Comparison of ENCODE assay signal across 18 mouse cellular contexts in the genomic region with DNA sequence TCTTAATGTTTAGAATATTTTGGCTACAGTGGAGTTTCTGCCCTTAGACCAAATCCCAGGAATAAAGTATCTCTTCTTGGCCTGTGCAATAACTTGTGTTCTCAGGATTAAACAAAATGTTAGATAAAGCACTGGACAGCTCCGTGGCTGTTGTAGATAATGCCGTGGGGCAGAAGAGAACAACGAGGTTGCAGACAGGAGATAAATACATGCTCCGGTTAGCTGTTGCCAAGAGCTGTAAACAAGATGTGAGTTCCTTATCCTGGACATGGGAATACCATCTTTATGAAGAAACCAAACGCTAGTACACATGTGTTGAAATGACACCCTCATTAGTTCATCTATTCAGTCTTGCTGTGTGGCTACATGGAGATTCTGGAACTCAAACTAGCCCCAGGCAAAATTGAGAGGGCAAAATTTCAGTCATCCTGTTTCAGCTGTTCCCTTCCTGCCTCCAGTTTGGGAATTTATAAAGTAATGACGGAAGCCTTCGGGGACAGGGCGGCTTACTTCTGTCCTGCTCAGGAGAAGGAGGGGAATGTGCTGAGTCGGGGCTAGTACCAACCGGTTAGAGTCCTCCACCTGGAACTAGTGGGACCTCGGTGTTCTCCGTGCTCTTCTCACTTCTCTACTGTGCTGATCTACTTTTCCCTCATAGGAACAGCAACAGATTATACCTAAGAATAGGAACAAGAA. TPM values are rescaled to one million over a fixed set of nuclear protein-coding genes. Genes with fewer than 3 reads are reported as not detected.
DNase-seq lines count a peak whose midpoint lies in the region; ATAC-seq and TF ChIP-seq lines count a peak whose summit lies in the region.
"Had no signal": no experiment of that assay in that cellular context is flagged by ENCODE, and none has a peak within 500 bp of the region (broad histone marks: within the 10 kb centered on the region; RNA-seq: fewer than 3 reads in every experiment).

No protein-coding gene starts in this region.

- H3K4me1 ChIP-seq in stomach, embryonic 15.5 days: no peaks in the 10 kb centered on the region
- no peaks in the 10 kb centered on the region for H3K4me1 ChIP-seq in stomach, postnatal 0 days (replicated peaks; ENCODE audit: control insufficient read depth, insufficient read depth)
- H3K4me1 ChIP-seq in liver, embryonic 11.5 days (replicated peaks; ENCODE audit: control insufficient read depth, insufficient read depth, low read length): peaks cover 19% of the 10 kb centered on the region
- H3K4me1 ChIP-seq: embryonic facial prominence, embryonic 13.5 days; limb, embryonic 15.5 days; midbrain, embryonic 10.5 days had no signal

- no peak overlapping the region for H3K27ac ChIP-seq in stomach, embryonic 15.5 days
- H3K27ac ChIP-seq in stomach, postnatal 0 days (replicated peaks): no peak overlapping the region
- H3K27ac ChIP-seq in liver, embryonic 11.5 days (ENCODE audit: low read depth, low read length): peak overlapping the region; percentile 92
- H3K27ac ChIP-seq: embryonic facial prominence, embryonic 13.5 days; limb, embryonic 15.5 days; midbrain, embryonic 10.5 days had no signal

- TF ChIP-seq EP300 in stomach, postnatal 0 days (optimal IDR thresholded peaks at IDR 0.05): no peak

- H3K4me2 ChIP-seq in stomach, embryonic 15.5 days: no peak overlapping the region
- no peak overlapping the region for H3K4me2 ChIP-seq in stomach, postnatal 0 days (replicated peaks; ENCODE audit: low read depth)
- peak overlapping the region; percentile 50 for H3K4me2 ChIP-seq in liver, embryonic 11.5 days
- H3K4me2 ChIP-seq: embryonic facial prominence, embryonic 13.5 days; limb, embryonic 15.5 days had no signal

- no peak overlapping the region for H3K9ac ChIP-seq in stomach, embryonic 15.5 days
- no peak overlapping the region for H3K9ac ChIP-seq in stomach, postnatal 0 days (ENCODE audit: low read length)
- peak overlapping the region; percentile 28 for H3K9ac ChIP-seq in liver, embryonic 11.5 days (ENCODE audit: low read depth, low read length)
- H3K9ac ChIP-seq: embryonic facial prominence, embryonic 13.5 days; limb, embryonic 15.5 days had no signal

- peak; percentile 88; the same call in 1 of the 2 replicates for ATAC-seq in stomach, embryonic 15.5 days (ENCODE audit: insufficient read depth, low FRiP score, low read depth)
- ATAC-seq in stomach, postnatal 0 days (ENCODE audit: low FRiP score, low TSS enrichment): no peak
- ATAC-seq in erythroid progenitor cell, adult 5-6 weeks (replicated peaks; ENCODE audit: low FRiP score, poor library complexity, severe bottlenecking): peak; percentile 80
- ATAC-seq in liver, embryonic 11.5 days (replicated peaks; ENCODE audit: low FRiP score): peak; percentile 93
- ATAC-seq: forebrain, embryonic 16.5 days; inflammation-experienced regulatory T-cells, adult 6 months had no signal

- no peaks in the 10 kb centered on the region for H3K27me3 ChIP-seq in stomach, embryonic 15.5 days (replicated peaks)
- no peaks in the 10 kb centered on the region for H3K27me3 ChIP-seq in stomach, postnatal 0 days (ENCODE audit: control insufficient read depth, insufficient read depth, low read length)
- H3K27me3 ChIP-seq in liver, embryonic 11.5 days (replicated peaks; ENCODE audit: control insufficient read depth, insufficient read depth, low read length): no peaks in the 10 kb centered on the region
- H3K27me3 ChIP-seq: CH12.LX; embryonic facial prominence, embryonic 13.5 days; limb, embryonic 15.5 days had no signal

- no peaks in the 10 kb centered on the region for H3K36me3 ChIP-seq in stomach, embryonic 15.5 days
- H3K36me3 ChIP-seq in stomach, postnatal 0 days (ENCODE audit: control insufficient read depth, insufficient read depth, low read length): no peaks in the 10 kb centered on the region
- no peaks in the 10 kb centered on the region for H3K36me3 ChIP-seq in liver, embryonic 11.5 days (ENCODE audit: control insufficient read depth, insufficient read depth, low read length)
- H3K36me3 ChIP-seq: embryonic facial prominence, embryonic 13.5 days; limb, embryonic 15.5 days; midbrain, embryonic 10.5 days had no signal

- DNase-seq in stomach, postnatal 0 days (ENCODE audit: low spot score): no peak
- no peak for DNase-seq in liver, embryonic 11.5 days (ENCODE audit: low spot score)
- DNase-seq in lung, postnatal 4 days: no peak
- no peak for DNase-seq in lung, postnatal 10 days
- DNase-seq in right cerebral cortex, adult 18-20 months: no peak
- DNase-seq: cerebellum, postnatal 25 days; heart, postnatal 36 days; layer of hippocampus, postnatal 36 days; thymus, postnatal 36 days had no signal

- no peaks in the 10 kb centered on the region for H3K9me3 ChIP-seq in stomach, embryonic 15.5 days
- H3K9me3 ChIP-seq in stomach, postnatal 0 days (ENCODE audit: control insufficient read depth, low read length): no peaks in the 10 kb centered on the region
- no peaks in the 10 kb centered on the region for H3K9me3 ChIP-seq in liver, embryonic 11.5 days (ENCODE audit: control insufficient read depth, low read length)
- H3K9me3 ChIP-seq: embryonic facial prominence, embryonic 13.5 days; limb, embryonic 15.5 days; midbrain, embryonic 10.5 days had no signal

- no peak for TF ChIP-seq CTCF in stomach, postnatal 0 days (IDR thresholded peaks at IDR 0.05; ENCODE audit: low read depth)

- H3K4me3 ChIP-seq in stomach, embryonic 15.5 days (replicated peaks): no peak overlapping the region
- no peak overlapping the region for H3K4me3 ChIP-seq in stomach, postnatal 0 days (ENCODE audit: low read depth, low read length)
- H3K4me3 ChIP-seq in liver, embryonic 11.5 days (ENCODE audit: low read depth, low read length): no peak overlapping the region
- H3K4me3 ChIP-seq: embryonic facial prominence, embryonic 13.5 days; limb, embryonic 15.5 days; midbrain, embryonic 10.5 days; myocyte had no signal

- WGBS in stomach, embryonic 15.5 days: 69% methylated on average over 12 of the region's 12 CpGs
- 71% methylated on average over 12 of the region's 12 CpGs for WGBS in stomach, postnatal 0 days
- WGBS in liver, embryonic 11.5 days: 54% methylated on average over 12 of the region's 12 CpGs

RNA-seq across cellular contexts. Expression of gene Minpp1, which starts 9.4 kb away (rescaled TPM):
- 58.8 and 61.5 TPM in 2 replicates for polyA plus RNA-seq in stomach, embryonic 15.5 days (2015; fragmentation: Nextera tagmentation; extraction: Ambion mirVana)
- 37.5 and 38.7 TPM in 2 replicates for polyA plus RNA-seq in stomach, postnatal 0 days (2015; fragmentation: Nextera tagmentation; extraction: Ambion mirVana)
- total RNA-seq in erythroid progenitor cell, adult 5-6 weeks (2015; ENCODE audit: low replicate concordance): 55.3 and 67.4 TPM in 2 replicates
- total RNA-seq in erythroid progenitor cell, adult 5-6 weeks (2017; ENCODE audit: low replicate concordance): 49.5 and 71.1 TPM in 2 replicates
- 137 and 153 TPM in 2 replicates for polyA plus RNA-seq in liver, embryonic 11.5 days (2014; fragmentation: Nextera tagmentation; extraction: Ambion mirVana)

RNA-seq across cellular contexts. Expression of gene Rpl9-ps6, which starts 9.8 kb away (rescaled TPM):
- polyA plus RNA-seq in stomach, embryonic 15.5 days (2015; fragmentation: Nextera tagmentation; extraction: Ambion mirVana): 126 and 258 TPM in 2 replicates
- polyA plus RNA-seq in stomach, postnatal 0 days (2015; fragmentation: Nextera tagmentation; extraction: Ambion mirVana): 120 and 138 TPM in 2 replicates
- 84.7 and 123 TPM in 2 replicates for total RNA-seq in erythroid progenitor cell, adult 5-6 weeks (2015; ENCODE audit: low replicate concordance)
- 19.6 and 57.5 TPM in 2 replicates for total RNA-seq in erythroid progenitor cell, adult 5-6 weeks (2017; ENCODE audit: low replicate concordance)
- 144 and 148 TPM in 2 replicates for polyA plus RNA-seq in liver, embryonic 11.5 days (2014; fragmentation: Nextera tagmentation; extraction: Ambion mirVana)
